Mouse (Mus musculus) B cell, adult (primary cell): ENCODE data around the gene Smarcad1. TPM values are rescaled to one million over a fixed set of nuclear protein-coding genes. Genes with fewer than 3 reads are reported as not detected.

Experiments
- total RNA-seq: library from RNA; stranded (reverse); gene quantifications from 4 replicates; pipeline ENCODE4 v1.2.4, GENCODE M21; 2023; ENCODE audit not compliant: inconsistent age

The Smarcad1 gene
- total RNA-seq: 77.4 to 83.2 TPM (median 79.4 TPM) in 4 replicates

DNA sequence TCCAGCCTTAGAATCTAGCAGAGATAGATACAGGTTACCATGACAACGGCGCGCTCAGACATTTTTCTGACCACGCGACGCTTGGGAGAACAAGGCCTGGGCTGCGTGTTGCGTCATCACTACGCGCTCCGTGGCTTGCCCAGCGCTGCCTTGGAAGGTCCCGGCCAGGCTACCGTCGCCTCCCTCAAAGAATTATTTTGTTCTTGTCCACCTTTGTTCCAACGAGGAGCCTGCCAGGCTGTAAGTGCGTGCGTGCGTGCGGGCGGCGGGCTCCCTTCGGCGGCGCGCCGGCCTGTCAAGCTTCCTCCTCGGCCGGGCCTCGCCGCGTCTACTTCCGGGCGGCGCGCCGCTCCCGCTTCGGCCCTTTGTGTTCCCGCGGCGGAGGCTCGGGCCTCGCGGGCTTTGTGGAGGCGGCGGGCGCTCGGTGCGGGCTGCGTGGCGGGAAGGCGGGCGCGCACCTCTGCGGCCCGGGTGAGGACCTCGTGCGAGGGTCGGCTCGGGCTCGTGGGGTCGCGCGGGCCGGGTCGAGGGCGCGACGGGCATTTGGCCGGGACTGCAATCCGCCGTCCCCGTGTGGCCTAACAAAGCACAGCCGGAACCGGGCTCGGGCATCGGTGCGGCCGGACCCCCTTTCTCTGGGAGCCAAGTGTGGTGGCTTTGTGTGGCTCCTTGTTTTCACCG is at the start of gene Smarcad1:
Gene Smarcad1 (plus strand): TSS at position 93 of the 681 bp plus-strand sequence.

DNA sequence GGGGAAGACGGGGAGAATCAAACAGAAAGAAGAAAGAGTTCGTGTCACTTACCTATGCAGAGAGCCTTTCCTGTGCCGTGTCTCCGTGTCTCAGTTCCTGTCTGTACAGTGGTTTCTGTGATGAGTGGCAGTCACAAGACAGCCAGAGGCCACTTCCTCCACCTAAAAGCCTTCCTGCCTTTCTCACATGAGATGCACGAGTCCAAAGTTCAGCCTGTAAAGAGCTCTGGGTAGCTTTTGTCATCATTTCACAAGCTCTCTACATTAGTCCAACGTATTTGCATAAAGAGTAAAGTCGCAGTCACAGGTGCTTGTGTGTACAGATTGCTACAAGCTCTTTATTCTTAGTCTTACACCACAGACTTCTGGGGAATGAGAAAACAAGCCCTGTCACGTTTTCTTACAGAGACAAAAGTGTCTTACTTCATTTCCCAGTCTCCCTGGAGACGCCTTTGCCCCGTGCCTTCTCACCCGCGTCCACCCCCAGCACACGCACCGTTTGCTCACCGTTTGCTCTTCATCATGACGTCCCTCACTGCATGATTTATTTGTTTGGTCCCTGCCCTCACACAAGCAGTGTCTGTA is 102.3 kb downstream of the Smarcad1 start, which contains the start of gene Hpgds:
Gene Hpgds (minus strand): TSS at position 288 of the 585 bp plus-strand sequence.

Other genes starting within 250 kb of the Smarcad1 start
- 15.0 to 16.4 TPM (median 16.1 TPM) in 4 replicates for gene Hpgds, start 102.3 kb downstream of the Smarcad1 start, total RNA-seq